In genomic region chr11:53543021-53543420, GRCm38 (mm10) we compare ENCODE assay signal across 26 mouse cellular contexts. TPM values are rescaled to one million over a fixed set of nuclear protein-coding genes. Genes with fewer than 3 reads are reported as not detected.
DNase-seq lines count a peak whose midpoint lies in the region; ATAC-seq and TF ChIP-seq lines count a peak whose summit lies in the region.
"Had no signal": no experiment of that assay in that cellular context is flagged by ENCODE, and none has a peak within 500 bp of the region (broad histone marks: within the 10 kb centered on the region; RNA-seq: fewer than 3 reads in every experiment).

No protein-coding gene starts in this region.

- no peaks in the 10 kb centered on the region for H3K9me3 ChIP-seq in E14TG2a.4 (ENCODE audit: low read length)
- H3K9me3 ChIP-seq in stomach, postnatal 0 days (ENCODE audit: control insufficient read depth, low read length) = no peaks in the 10 kb centered on the region
- H3K9me3 ChIP-seq: embryonic facial prominence, embryonic 12.5 days; embryonic facial prominence, embryonic 15.5 days; forebrain, embryonic 12.5 days; forebrain, embryonic 15.5 days; G1E; heart, embryonic 12.5 days; heart, embryonic 15.5 days; hindbrain, embryonic 10.5 days; hindbrain, embryonic 13.5 days; intestine, embryonic 15.5 days had no signal

- DNase-seq in gastrocnemius, adult 2 months = no peak
- DNase-seq in gastrocnemius, postnatal 14 days = no peak
- DNase-seq in 3T3-L1 (ENCODE audit: low read depth, low spot score) = peak; percentile 31
- DNase-seq in fat pad, adult 2 months (ENCODE audit: extremely low read depth, low read depth, low spot score) = peak; percentile 37
- no peak for DNase-seq in layer of hippocampus, adult 8-10 months (ENCODE audit: low spot score in 2 of 2)
- DNase-seq in stomach, postnatal 0 days (ENCODE audit: low spot score) = no peak
- DNase-seq: adrenal gland, adult 8-10 months; adrenal gland, postnatal 36 days; cerebellum, adult 11 months; gastrocnemius, postnatal 25 days; heart, postnatal 10 days; heart, postnatal 36 days; kidney, adult 11 months; kidney, adult 8-10 months had no signal

- H3K27ac ChIP-seq in gastrocnemius, adult 2 months = peak overlapping the region; percentile 12; the same call in 1 of the 2 replicates
- no peak overlapping the region for H3K27ac ChIP-seq in stomach, postnatal 0 days (replicated peaks)
- H3K27ac ChIP-seq: embryonic facial prominence, embryonic 12.5 days; embryonic facial prominence, embryonic 15.5 days; forebrain, embryonic 12.5 days; forebrain, embryonic 15.5 days; heart, embryonic 15.5 days; hindbrain, embryonic 10.5 days; hindbrain, embryonic 13.5 days; intestine, embryonic 15.5 days had no signal

- H3K4me3 ChIP-seq in gastrocnemius, adult 2 months = no peak overlapping the region
- H3K4me3 ChIP-seq in E14TG2a.4 (replicated peaks; ENCODE audit: low read length) = peak overlapping the region; percentile 57; the same call in 1 of the 2 replicates
- H3K4me3 ChIP-seq in stomach, postnatal 0 days (ENCODE audit: low read depth, low read length) = no peak overlapping the region
- H3K4me3 ChIP-seq: embryonic facial prominence, embryonic 12.5 days; embryonic facial prominence, embryonic 15.5 days; forebrain, embryonic 12.5 days; forebrain, embryonic 15.5 days; heart, embryonic 12.5 days; heart, embryonic 15.5 days; hindbrain, embryonic 10.5 days; hindbrain, embryonic 13.5 days; intestine, embryonic 15.5 days had no signal

- no peak for TF ChIP-seq CTCF in gastrocnemius, adult 2 months (IDR thresholded peaks at IDR 0.05)
- no peak for TF ChIP-seq CTCF in E14TG2a.4 (conservative IDR thresholded peaks at IDR 0.05; ENCODE audit: low read length)
- no peak for TF ChIP-seq CTCF in stomach, postnatal 0 days (IDR thresholded peaks at IDR 0.05; ENCODE audit: low read depth)

- 56% methylated on average over 7 of the region's 7 CpGs for WGBS in stomach, postnatal 0 days

- H3K27me3 ChIP-seq in E14TG2a.4 (ENCODE audit: insufficient read depth, low read length) = peaks cover 15% of the 10 kb centered on the region; the same call in 1 of the 2 replicates
- H3K27me3 ChIP-seq in stomach, postnatal 0 days (ENCODE audit: control insufficient read depth, insufficient read depth, low read length) = no peaks in the 10 kb centered on the region
- H3K27me3 ChIP-seq: embryonic facial prominence, embryonic 12.5 days; embryonic facial prominence, embryonic 15.5 days; forebrain, embryonic 12.5 days; forebrain, embryonic 15.5 days; heart, embryonic 12.5 days; heart, embryonic 15.5 days; hindbrain, embryonic 13.5 days; intestine, embryonic 15.5 days had no signal

- intact Hi-C loops in gastrocnemius, adult 2 months (cut with DNase I) = no loop called here
- intact Hi-C loops in gastrocnemius, postnatal 14 days (cut with DNase I; ENCODE audit: low total_unique reads) = no loop called here

- H3K36me3 ChIP-seq in E14TG2a.4 (ENCODE audit: insufficient read depth, low read length) = peaks cover 8% of the 10 kb centered on the region
- peaks cover 2% of the 10 kb centered on the region; the same call in 1 of the 2 replicates for H3K36me3 ChIP-seq in stomach, postnatal 0 days (ENCODE audit: control insufficient read depth, insufficient read depth, low read length)
- H3K36me3 ChIP-seq: intestine, embryonic 15.5 days had no signal

- ATAC-seq in stomach, postnatal 0 days (ENCODE audit: low FRiP score, low TSS enrichment) = no peak
- ATAC-seq: forebrain, embryonic 15.5 days; hindbrain, embryonic 16.5 days; intestine, embryonic 15.5 days had no signal

- no peak overlapping the region for H3K9ac ChIP-seq in stomach, postnatal 0 days (ENCODE audit: low read length)
- H3K9ac ChIP-seq: embryonic facial prominence, embryonic 12.5 days; embryonic facial prominence, embryonic 15.5 days; forebrain, embryonic 12.5 days; forebrain, embryonic 15.5 days; heart, embryonic 12.5 days; heart, embryonic 15.5 days; hindbrain, embryonic 13.5 days; intestine, embryonic 15.5 days had no signal

- no peak for TF ChIP-seq EP300 in stomach, postnatal 0 days (optimal IDR thresholded peaks at IDR 0.05)

- no peak overlapping the region for H3K4me2 ChIP-seq in stomach, postnatal 0 days (replicated peaks; ENCODE audit: low read depth)
- H3K4me2 ChIP-seq: embryonic facial prominence, embryonic 12.5 days; embryonic facial prominence, embryonic 15.5 days; forebrain, embryonic 12.5 days; forebrain, embryonic 15.5 days; heart, embryonic 12.5 days; heart, embryonic 15.5 days; hindbrain, embryonic 13.5 days; intestine, embryonic 15.5 days had no signal

- peaks cover 24% of the 10 kb centered on the region for H3K4me1 ChIP-seq in E14TG2a.4 (replicated peaks; ENCODE audit: low read depth, low read length)
- no peaks in the 10 kb centered on the region for H3K4me1 ChIP-seq in stomach, postnatal 0 days (replicated peaks; ENCODE audit: control insufficient read depth, insufficient read depth)
- H3K4me1 ChIP-seq: embryonic facial prominence, embryonic 12.5 days; embryonic facial prominence, embryonic 15.5 days; forebrain, embryonic 12.5 days; forebrain, embryonic 15.5 days had no signal

RNA-seq across cellular contexts. Expression of gene Sept8, which starts 24.0 kb away (rescaled TPM):
- 10 to 100 TPM in 1 of 2 experiments, 1 to 10 TPM in 1; 9.5 to 14.0 TPM for total RNA-seq in gastrocnemius, adult 2 months (2021)
- 10 to 100 TPM; 25.6 to 31.3 TPM for total RNA-seq in gastrocnemius, postnatal 14 days (2021)
- total RNA-seq in layer of hippocampus, adult 8-10 months (2022) = 100 to 1,000 TPM; 248 to 260 (median 255) TPM
- 21.2 and 21.5 TPM in 2 replicates for polyA plus RNA-seq in stomach, postnatal 0 days (2015; fragmentation: Nextera tagmentation; extraction: Ambion mirVana)

RNA-seq across cellular contexts. Expression of gene Kif3a, which starts 24.2 kb away (rescaled TPM):
- 1 to 10 TPM; 4.6 to 6.3 TPM for total RNA-seq in gastrocnemius, adult 2 months (2021)
- total RNA-seq in gastrocnemius, postnatal 14 days (2021) = 1 to 10 TPM; 6.8 to 7.4 TPM
- total RNA-seq in layer of hippocampus, adult 8-10 months (2022) = 100 to 1,000 TPM; 115 to 156 (median 130) TPM
- polyA plus RNA-seq in stomach, postnatal 0 days (2015; fragmentation: Nextera tagmentation; extraction: Ambion mirVana) = 22.1 and 25.3 TPM in 2 replicates

Comparison
In these comparisons a context has a peak if more than half of its experiments do, and no peak if none do; other contexts are left out.
1. DNase-seq: peak in 3T3-L1 (single experiment) and fat pad, adult 2 months (single experiment); none in gastrocnemius, adult 2 months (single experiment), gastrocnemius, postnatal 14 days (single experiment), layer of hippocampus, adult 8-10 months (0 of 2) and stomach, postnatal 0 days (single experiment).
2. RNA of gene Sept8, which starts 24.0 kb away (total RNA-seq): 248 to 260 TPM in layer of hippocampus, adult 8-10 months; 25.6 to 31.3 TPM in gastrocnemius, postnatal 14 days and 9.5 to 14.0 TPM in gastrocnemius, adult 2 months; every median in the first group is over 4 times any median in the second.
3. RNA of gene Kif3a, which starts 24.2 kb away (total RNA-seq): 115 to 156 TPM in layer of hippocampus, adult 8-10 months; 6.8 to 7.4 TPM in gastrocnemius, postnatal 14 days and 4.6 to 6.3 TPM in gastrocnemius, adult 2 months; every median in the first group is over 10 times any median in the second.